34 mouse cellular contexts compared by ENCODE assay signal in the genomic region with DNA sequence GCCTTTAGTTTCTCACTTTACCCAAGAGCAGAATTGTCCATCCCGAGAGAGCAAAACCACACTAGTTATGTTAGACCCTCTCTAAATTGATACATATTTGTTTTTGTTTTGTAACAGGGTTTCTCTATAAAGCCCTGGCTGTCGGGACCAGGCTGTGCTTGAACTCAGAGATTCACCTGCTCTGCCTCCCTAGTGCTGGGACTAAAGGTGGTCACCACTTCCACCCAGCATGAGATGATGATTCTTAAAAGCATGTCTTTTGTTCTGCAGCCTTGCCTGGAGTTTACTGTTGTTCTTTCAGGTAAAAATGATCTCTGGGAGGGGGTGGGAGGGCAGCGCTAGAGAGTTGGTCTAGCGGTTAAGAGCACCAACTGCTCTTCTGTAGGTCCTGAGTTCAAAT.
"Had no signal": no experiment of that assay in that cellular context is flagged by ENCODE, and none has a peak within 500 bp of the region (broad histone marks: within the 10 kb centered on the region; RNA-seq: fewer than 3 reads in every experiment).

No protein-coding gene starts in this region.

- H3K36me3 ChIP-seq: heart, embryonic 10.5 days; heart, embryonic 12.5 days; heart, embryonic 13.5 days; heart, embryonic 15.5 days; hindbrain, embryonic 10.5 days; hindbrain, embryonic 12.5 days; hindbrain, embryonic 13.5 days; hindbrain, embryonic 15.5 days; intestine, embryonic 15.5 days; kidney, embryonic 15.5 days had no signal

- H3K9ac ChIP-seq: heart, embryonic 12.5 days; heart, embryonic 13.5 days; heart, embryonic 15.5 days; hindbrain, embryonic 12.5 days; hindbrain, embryonic 13.5 days; hindbrain, embryonic 14.5 days; hindbrain, embryonic 15.5 days; intestine, embryonic 15.5 days; kidney, embryonic 15.5 days had no signal

- H3K9me3 ChIP-seq: heart, embryonic 10.5 days; heart, embryonic 12.5 days; heart, embryonic 13.5 days; heart, embryonic 15.5 days; hindbrain, embryonic 10.5 days; hindbrain, embryonic 12.5 days; hindbrain, embryonic 13.5 days; hindbrain, embryonic 15.5 days; intestine, embryonic 15.5 days; kidney, embryonic 15.5 days had no signal

- H3K4me1 ChIP-seq: heart, embryonic 12.5 days; heart, embryonic 15.5 days; hindbrain, embryonic 12.5 days; hindbrain, embryonic 13.5 days; hindbrain, embryonic 15.5 days; intestine, embryonic 15.5 days; kidney, embryonic 15.5 days had no signal

- ATAC-seq: hindbrain, embryonic 16.5 days; hindbrain, postnatal 0 days; inflammation-experienced regulatory T-cells, adult 6 months; intestine, embryonic 15.5 days; intestine, embryonic 16.5 days; intestine, postnatal 0 days had no signal

- H3K4me3 ChIP-seq: heart, embryonic 10.5 days; heart, embryonic 12.5 days; heart, embryonic 13.5 days; heart, embryonic 15.5 days; hindbrain, embryonic 10.5 days; hindbrain, embryonic 12.5 days; hindbrain, embryonic 13.5 days; hindbrain, embryonic 15.5 days; intestine, embryonic 15.5 days; kidney, embryonic 15.5 days had no signal

- H3K27ac ChIP-seq: heart, embryonic 10.5 days; heart, embryonic 13.5 days; heart, embryonic 15.5 days; hindbrain, embryonic 10.5 days; hindbrain, embryonic 12.5 days; hindbrain, embryonic 13.5 days; hindbrain, embryonic 14.5 days; hindbrain, embryonic 15.5 days; hindbrain, postnatal 0 days; intestine, embryonic 15.5 days; kidney, embryonic 15.5 days; kidney, postnatal 0 days had no signal

- DNase-seq: heart, postnatal 10 days; heart, postnatal 14 days; heart, postnatal 36 days; heart, postnatal 4 days; kidney, adult 11 months; kidney, adult 18-20 months; kidney, adult 2 months; kidney, adult 8-10 months; kidney, adult 9 months; kidney, postnatal 10 days; kidney, postnatal 14 days; kidney, postnatal 25 days; kidney, postnatal 36 days; kidney, postnatal 4 days; layer of hippocampus, adult 9-11 months; layer of hippocampus, postnatal 36 days had no signal

- H3K27me3 ChIP-seq: heart, embryonic 12.5 days; heart, embryonic 13.5 days; heart, embryonic 15.5 days; hindbrain, embryonic 12.5 days; hindbrain, embryonic 13.5 days; hindbrain, embryonic 15.5 days; intestine, embryonic 15.5 days; kidney, embryonic 15.5 days had no signal

- H3K4me2 ChIP-seq: heart, embryonic 11.5 days; heart, embryonic 12.5 days; heart, embryonic 13.5 days; heart, embryonic 15.5 days; hindbrain, embryonic 12.5 days; hindbrain, embryonic 13.5 days; hindbrain, embryonic 14.5 days; hindbrain, embryonic 15.5 days; intestine, embryonic 15.5 days; kidney, embryonic 15.5 days had no signal
